Mouse (Mus musculus) lung, adult 2 months (tissue): ENCODE results near the gene Tmem88.

ENCODE experiments used
- CTCF ChIP-seq: fragments of 200-500 bp; IDR thresholded peaks from 2 replicates; pipeline ENCODE4 v1.5.1; 2011; ENCODE audit warnings: mild to moderate bottlenecking, low read length, control low read depth; ENCODE audit not compliant: insufficient read depth
- POLR2A ChIP-seq: fragments of 200-500 bp; IDR thresholded peaks from 2 replicates; pipeline ENCODE4 v1.6.1; 2011; ENCODE audit warnings: low read depth, mild to moderate bottlenecking, control low read depth, low read length, borderline replicate concordance; ENCODE audit errors: extremely low read depth

- TF ChIP-seq CTCF (no peak), POLR2A (no peak)
Measured at GRCm38 (mm10) chr11:69386758-69387157, 11.3 kb downstream of the Tmem88 start.
